ENCODE assay signal across 9 mouse cellular contexts in genomic region chr13:58638950-58639349, GRCm38 (mm10). TPM values are rescaled to one million over a fixed set of nuclear protein-coding genes. Genes with fewer than 3 reads are reported as not detected.
DNase-seq lines count a peak whose midpoint lies in the region; ATAC-seq and TF ChIP-seq lines count a peak whose summit lies in the region.
"Had no signal": no experiment of that assay in that cellular context is flagged by ENCODE, and none has a peak within 500 bp of the region (broad histone marks: within the 10 kb centered on the region; RNA-seq: fewer than 3 reads in every experiment).

No protein-coding gene starts in this region.

- 32% methylated on average over 4 of the region's 4 CpGs for WGBS in embryonic facial prominence, embryonic 14.5 days
- 35% methylated on average over 4 of the region's 4 CpGs for WGBS in lung, embryonic 14.5 days

- peaks cover 5% of the 10 kb centered on the region; the same call in 1 of the 2 replicates for H3K27me3 ChIP-seq in embryonic facial prominence, embryonic 14.5 days (replicated peaks; ENCODE audit: control insufficient read depth, insufficient read depth, low read length)
- no peaks in the 10 kb centered on the region; the same call in 1 of the 2 replicates for H3K27me3 ChIP-seq in lung, embryonic 14.5 days (ENCODE audit: insufficient read depth, low read length)

- ATAC-seq in embryonic facial prominence, embryonic 14.5 days (ENCODE audit: low read depth) = 0 out of 2 replicates have a peak, but pooled peaks have one; percentile 22
- peak; percentile 47; the same call in 1 of the 2 replicates for ATAC-seq in lung, embryonic 14.5 days (ENCODE audit: insufficient read depth)
- ATAC-seq in activated CD4-positive, CD25-positive, alpha-beta regulatory T cell, adult 4 months = no peak

- no peaks in the 10 kb centered on the region for H3K36me3 ChIP-seq in embryonic facial prominence, embryonic 14.5 days (ENCODE audit: control insufficient read depth, insufficient read depth, low read length)
- no peaks in the 10 kb centered on the region for H3K36me3 ChIP-seq in lung, embryonic 14.5 days (ENCODE audit: insufficient read depth)
- H3K36me3 ChIP-seq: limb, embryonic 13.5 days had no signal

- TF ChIP-seq CTCF in lung, embryonic 14.5 days (IDR thresholded peaks at IDR 0.05; ENCODE audit: low read depth) = peak; percentile 64

- H3K4me3 ChIP-seq in embryonic facial prominence, embryonic 14.5 days (ENCODE audit: low read depth, low read length) = no peak overlapping the region
- no peak overlapping the region for H3K4me3 ChIP-seq in lung, embryonic 14.5 days (ENCODE audit: low read depth, low read length)
- H3K4me3 ChIP-seq: limb, embryonic 13.5 days had no signal

- H3K27ac ChIP-seq in embryonic facial prominence, embryonic 14.5 days (replicated peaks; ENCODE audit: low read depth, low read length) = no peak overlapping the region
- H3K27ac ChIP-seq in lung, embryonic 14.5 days (ENCODE audit: low read depth) = no peak overlapping the region
- H3K27ac ChIP-seq: limb, embryonic 13.5 days had no signal

- no peaks in the 10 kb centered on the region for H3K9me3 ChIP-seq in embryonic facial prominence, embryonic 14.5 days (ENCODE audit: control insufficient read depth, low read length)
- no peaks in the 10 kb centered on the region for H3K9me3 ChIP-seq in lung, embryonic 14.5 days (ENCODE audit: low read depth, low read length)
- H3K9me3 ChIP-seq: limb, embryonic 13.5 days had no signal

- H3K4me1 ChIP-seq in embryonic facial prominence, embryonic 14.5 days (ENCODE audit: control insufficient read depth, insufficient read depth, low read length) = no peaks in the 10 kb centered on the region
- no peaks in the 10 kb centered on the region for H3K4me1 ChIP-seq in lung, embryonic 14.5 days (ENCODE audit: insufficient read depth)
- H3K4me1 ChIP-seq: limb, embryonic 13.5 days had no signal

- H3K4me2 ChIP-seq in embryonic facial prominence, embryonic 14.5 days (ENCODE audit: low read depth, low read length) = no peak overlapping the region
- no peak overlapping the region for H3K4me2 ChIP-seq in lung, embryonic 14.5 days
- H3K4me2 ChIP-seq: limb, embryonic 13.5 days had no signal

- no peak overlapping the region for H3K9ac ChIP-seq in embryonic facial prominence, embryonic 14.5 days (ENCODE audit: low read depth, low read length)
- no peak overlapping the region for H3K9ac ChIP-seq in lung, embryonic 14.5 days
- H3K9ac ChIP-seq: limb, embryonic 13.5 days had no signal

- peak; percentile 46 for DNase-seq in heart, postnatal 4 days
- no peak for DNase-seq in heart, adult 8-10 months (ENCODE audit: low spot score)
- DNase-seq in adipocyte (ENCODE audit: low spot score) = peak; percentile 61
- DNase-seq in embryonic facial prominence, embryonic 14.5 days (ENCODE audit: low spot score) = peak; percentile 80
- DNase-seq in kidney, postnatal 10 days = peak; percentile 62
- peak; percentile 80 for DNase-seq in lung, embryonic 14.5 days
- DNase-seq in right cerebral cortex, postnatal 10 days (ENCODE audit: low spot score in 2 of 2) = peak; percentile 85

RNA-seq across cellular contexts. Expression of gene Slc28a3, which starts 28.3 kb away (rescaled TPM):
- total RNA-seq in heart, postnatal 4 days (2021) = not detected
- not detected for total RNA-seq in heart, adult 8-10 months (2022)
- polyA plus RNA-seq in embryonic facial prominence, embryonic 14.5 days (2014; fragmentation: Nextera tagmentation; extraction: Ambion mirVana) = 0.04 and 0.14 TPM in 2 replicates
- 0.08 TPM in 1 of 2 replicates, not detected in the other for polyA plus RNA-seq in lung, embryonic 14.5 days (2014; fragmentation: Nextera tagmentation; extraction: Ambion mirVana)
- under 1 TPM in 1 of 2 experiments, not detected in 1; 0.21 TPM for polyA plus RNA-seq in activated CD4-positive, CD25-positive, alpha-beta regulatory T cell, adult 4 months (2017; shearing (Covaris generic))
